In the genomic region with DNA sequence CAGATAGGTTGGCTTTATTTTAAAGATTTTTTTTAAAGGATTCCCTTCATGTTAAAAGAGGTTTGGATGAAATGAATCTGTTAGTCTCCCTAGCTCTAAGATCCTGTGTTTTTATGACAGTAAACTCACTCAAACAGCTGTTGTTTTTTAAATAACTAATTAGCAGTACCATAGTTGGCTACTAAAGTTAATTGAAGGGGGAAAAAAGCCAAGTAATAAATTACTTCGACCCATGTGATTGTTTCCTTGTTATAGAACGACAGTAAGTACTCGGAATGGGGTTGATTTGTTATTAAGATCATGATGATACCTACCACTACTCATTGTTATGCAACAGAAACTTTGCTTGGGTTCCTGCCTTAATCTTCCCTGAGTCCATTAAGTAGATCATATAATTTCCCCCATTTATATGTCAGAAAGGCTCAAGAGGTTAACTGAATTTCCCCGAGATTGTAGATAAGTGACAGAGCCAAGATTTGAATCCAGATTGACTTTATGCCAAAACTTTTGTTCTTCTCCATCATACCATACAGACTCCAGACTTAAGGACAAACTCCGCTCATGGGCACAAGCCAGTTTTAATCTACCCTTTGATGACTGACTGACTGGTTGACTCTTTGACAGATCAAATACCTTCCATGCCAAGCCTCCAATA, we compare ENCODE assay signal across 17 mouse cellular contexts.
DNase-seq lines count a peak whose midpoint lies in the region; ATAC-seq and TF ChIP-seq lines count a peak whose summit lies in the region.
"Had no signal": no experiment of that assay in that cellular context is flagged by ENCODE, and none has a peak within 500 bp of the region (broad histone marks: within the 10 kb centered on the region; RNA-seq: fewer than 3 reads in every experiment).

No protein-coding gene starts in this region.

- H3K4me1 ChIP-seq in heart, adult 2 months (ENCODE audit: control insufficient read depth, insufficient read depth, low read length) = no peaks in the 10 kb centered on the region
- peaks cover 30% of the 10 kb centered on the region for H3K4me1 ChIP-seq in neural tube, embryonic 13.5 days (replicated peaks)
- H3K4me1 ChIP-seq in midbrain, embryonic 13.5 days (replicated peaks) = peaks cover 27% of the 10 kb centered on the region
- H3K4me1 ChIP-seq: limb, embryonic 12.5 days; liver, embryonic 13.5 days; lung, embryonic 15.5 days had no signal

- TF ChIP-seq EP300 in heart, adult 2 months (IDR thresholded peaks at IDR 0.05; ENCODE audit: insufficient read depth, low read depth, low read length) = no peak

- no peak for TF ChIP-seq CTCF in heart, adult 2 months (IDR thresholded peaks at IDR 0.05)

- no peak overlapping the region for H3K9ac ChIP-seq in heart, adult 2 months (ENCODE audit: low read depth, low read length)
- H3K9ac ChIP-seq in neural tube, embryonic 13.5 days = no peak overlapping the region
- H3K9ac ChIP-seq in midbrain, embryonic 13.5 days (replicated peaks) = no peak overlapping the region
- H3K9ac ChIP-seq: heart, embryonic 13.5 days; hindbrain, embryonic 15.5 days; limb, embryonic 12.5 days; liver, embryonic 13.5 days; lung, embryonic 15.5 days had no signal

- intact Hi-C loops in heart, adult 2 months (cut with DNase I) = loop anchor here (2.0 to 5.0 kb wide), 2 partner anchors 654 to 804 kb away; no protein-coding TSS in a partner anchor
- intact Hi-C loops in heart, postnatal 10 days (cut with DNase I) = loop anchor here (1.0 to 5.0 kb wide), 4 partner anchors 51 to 806 kb away; a partner anchor contains a TSS

- ATAC-seq in neural tube, embryonic 13.5 days (ENCODE audit: low read depth) = no peak
- ATAC-seq in midbrain, embryonic 13.5 days = no peak
- ATAC-seq in megakaryocyte progenitor cell, adult 5-6 weeks (replicated peaks; ENCODE audit: poor library complexity) = no peak

- TF ChIP-seq POLR2A in heart, adult 2 months (IDR thresholded peaks at IDR 0.05; ENCODE audit: insufficient read depth, low read depth, low read length) = no peak

- H3K4me3 ChIP-seq in heart, adult 2 months = no peak overlapping the region
- no peak overlapping the region for H3K4me3 ChIP-seq in neural tube, embryonic 13.5 days
- H3K4me3 ChIP-seq in midbrain, embryonic 13.5 days (replicated peaks) = no peak overlapping the region
- H3K4me3 ChIP-seq: heart, embryonic 13.5 days; hindbrain, embryonic 15.5 days; limb, embryonic 12.5 days; liver, embryonic 13.5 days; lung, embryonic 15.5 days had no signal

- no peaks in the 10 kb centered on the region for H3K27me3 ChIP-seq in heart, adult 2 months (ENCODE audit: control insufficient read depth, insufficient read depth, low read length)
- H3K27me3 ChIP-seq in neural tube, embryonic 13.5 days = no peaks in the 10 kb centered on the region
- H3K27me3 ChIP-seq in midbrain, embryonic 13.5 days = no peaks in the 10 kb centered on the region
- H3K27me3 ChIP-seq: heart, embryonic 13.5 days; hindbrain, embryonic 15.5 days; liver, embryonic 13.5 days; lung, embryonic 15.5 days had no signal

- no peak for DNase-seq in heart, adult 2 months
- no peak for DNase-seq in heart, postnatal 10 days
- no peak for DNase-seq in neural tube, embryonic 10.5 days (ENCODE audit: extremely low spot score, low spot score)
- DNase-seq in urinary bladder, postnatal 14 days (ENCODE audit: low spot score) = no peak
- DNase-seq: adrenal gland, postnatal 36 days; gastrocnemius, postnatal 14 days; kidney, adult 11 months; kidney, postnatal 14 days; liver, embryonic 13.5 days; right cerebral cortex, adult 18-20 months had no signal

- H3K4me2 ChIP-seq in neural tube, embryonic 13.5 days = peak overlapping the region; percentile 32; the same call in 1 of the 2 replicates
- H3K4me2 ChIP-seq in midbrain, embryonic 13.5 days (replicated peaks) = no peak overlapping the region
- H3K4me2 ChIP-seq: heart, embryonic 13.5 days; limb, embryonic 12.5 days; liver, embryonic 13.5 days had no signal

- no peaks in the 10 kb centered on the region for H3K79me2 ChIP-seq in heart, adult 2 months (replicated peaks; ENCODE audit: control insufficient read depth, insufficient read depth, low read length)

- peak overlapping the region; percentile 75 for H3K27ac ChIP-seq in heart, adult 2 months
- H3K27ac ChIP-seq in neural tube, embryonic 13.5 days (replicated peaks) = peak overlapping the region; percentile 71
- H3K27ac ChIP-seq in midbrain, embryonic 13.5 days = 0 out of 2 replicates have a peak overlapping the region, but pooled peaks have one; percentile 41
- H3K27ac ChIP-seq: heart, embryonic 13.5 days; limb, embryonic 12.5 days; liver, embryonic 13.5 days; lung, embryonic 15.5 days had no signal

- no peaks in the 10 kb centered on the region for H3K36me3 ChIP-seq in heart, adult 2 months (ENCODE audit: control insufficient read depth, insufficient read depth, low read length)
- H3K36me3 ChIP-seq in neural tube, embryonic 13.5 days = no peaks in the 10 kb centered on the region
- no peaks in the 10 kb centered on the region for H3K36me3 ChIP-seq in midbrain, embryonic 13.5 days
- H3K36me3 ChIP-seq: heart, embryonic 13.5 days; hindbrain, embryonic 15.5 days; limb, embryonic 12.5 days; liver, embryonic 13.5 days; lung, embryonic 15.5 days had no signal

- 56% methylated on average over 5 of the region's 5 CpGs for WGBS in heart, adult 2 months
- WGBS in neural tube, embryonic 13.5 days = 31% methylated on average over 5 of the region's 5 CpGs
- WGBS in midbrain, embryonic 13.5 days = 49% methylated on average over 5 of the region's 5 CpGs

- peaks cover 2% of the 10 kb centered on the region; the same call in 1 of the 2 replicates for H3K9me3 ChIP-seq in neural tube, embryonic 13.5 days
- no peaks in the 10 kb centered on the region for H3K9me3 ChIP-seq in midbrain, embryonic 13.5 days
- H3K9me3 ChIP-seq: hindbrain, embryonic 15.5 days; limb, embryonic 12.5 days; liver, embryonic 13.5 days; lung, embryonic 15.5 days had no signal
